Mouse (Mus musculus) limb, embryonic 14.5 days (tissue): Measurements from ENCODE around the gene Eif4g3. TPM values are rescaled to one million over a fixed set of nuclear protein-coding genes. Genes with fewer than 3 reads are reported as not detected.

ENCODE experiments used
- ATAC-seq: fragments of 200-750 bp; cut with Nextera tagmentation; 2 replicates; pipeline ENCODE4 v1.8.0; 2017; ENCODE audit warnings: low read depth, moderate number of reproducible peaks, moderate TSS enrichment; ENCODE audit not compliant: low FRiP score
- DNase-seq: peaks from one replicate; pipeline ENCODE4 v3.0.0-alpha.2; 2015; ENCODE audit warnings: low spot score
- H3K27ac ChIP-seq: fragments of 300-500 bp; sonication (generic); replicated peaks from 2 replicates; pipeline ENCODE4 v1.5.1; 2014; ENCODE audit warnings: low read depth, mild to moderate bottlenecking, low read length, moderate library complexity, mixed read lengths
- H3K27me3 ChIP-seq: fragments of 300-500 bp; sonication (generic); 2 replicates; pipeline ENCODE4 v1.6.1; 2014; ENCODE audit warnings: low read length, mixed read lengths; ENCODE audit not compliant: control insufficient read depth, insufficient read depth
- H3K36me3 ChIP-seq: fragments of 300-500 bp; sonication (generic); 2 replicates; pipeline ENCODE4 v1.6.1; 2014; ENCODE audit warnings: mild to moderate bottlenecking, low read length, moderate library complexity, mixed read lengths; ENCODE audit not compliant: control insufficient read depth, insufficient read depth
- H3K4me1 ChIP-seq: fragments of 300-500 bp; sonication (generic); 2 replicates; pipeline ENCODE4 v1.6.1; 2014; ENCODE audit warnings: antibody characterized with exemption, low read length, mixed read lengths; ENCODE audit not compliant: control insufficient read depth, insufficient read depth
- H3K4me2 ChIP-seq: fragments of 300-500 bp; sonication (generic); replicated peaks from 2 replicates; pipeline ENCODE4 v1.6.1; 2014; ENCODE audit warnings: low read depth, mild to moderate bottlenecking, low read length, moderate library complexity; ENCODE audit not compliant: severe bottlenecking
- H3K4me3 ChIP-seq: fragments of 300-500 bp; sonication (generic); replicated peaks from 2 replicates; pipeline ENCODE4 v1.5.1; 2014; ENCODE audit warnings: low read length
- H3K9ac ChIP-seq: fragments of 300-500 bp; sonication (generic); 2 replicates; pipeline ENCODE4 v1.6.1; 2014; ENCODE audit warnings: mild to moderate bottlenecking, low read depth, low read length, moderate library complexity; ENCODE audit not compliant: severe bottlenecking
- H3K9me3 ChIP-seq: fragments of 300-500 bp; sonication (generic); 2 replicates; pipeline ENCODE4 v1.6.1; 2016; ENCODE audit warnings: low read length; ENCODE audit not compliant: control insufficient read depth
- POLR2A ChIP-seq: fragments of 200-500 bp; IDR thresholded peaks from 2 replicates; pipeline ENCODE4 v1.8.0; 2012; ENCODE audit warnings: inconsistent platforms, mild to moderate bottlenecking, moderate library complexity, borderline replicate concordance; ENCODE audit not compliant: insufficient read depth, insufficient read length; ENCODE audit errors: extremely low read depth
- WGBS: fragments of 180-500 bp; shearing (Covaris S2); extraction: QIAGEN DNeasy Blood & Tissue Kit; methylation state at CpG from one replicate; pipeline ENCODE4 v1.1.7; 2014; 5-methylcytosine and 5-hydroxymethylcytosine counted together
- polyA plus RNA-seq, 2 experiments: library from polyadenylated mRNA; depleted of rRNA in 1 of 2; stranded (reverse) in 1 of 2; unstranded in 1 of 2; fragments of >200 nt; fragmentation: Nextera tagmentation in 1 of 2; extraction: Ambion mirVana in 1 of 2; gene quantifications; 2 replicates each; pipeline versions ENCODE4 v1.2.1 to v1.2.3; 2012 to 2014

The Eif4g3 gene
- polyA plus RNA-seq, 2 experiments = 38.7 to 106 TPM

- peak overlapping the region; percentile 99 for H3K4me3 ChIP-seq
- peak overlapping the region; percentile 95 for H3K27ac ChIP-seq
- peak; percentile 94 for ATAC-seq
- H3K4me1 ChIP-seq = peaks cover 19% of the 10 kb centered on the region
- no peaks in the 10 kb centered on the region for H3K27me3 ChIP-seq
- WGBS = under 1% methylated on average over 38 of the region's 59 CpGs
- peak overlapping the region; percentile 56 for H3K4me2 ChIP-seq
- H3K9me3 ChIP-seq = no peaks in the 10 kb centered on the region
- peak; percentile 97 for TF ChIP-seq POLR2A
- DNase-seq = peak; percentile 97
- H3K36me3 ChIP-seq = peaks cover 15% of the 10 kb centered on the region
- H3K9ac ChIP-seq = peak overlapping the region; percentile 99
These were observed 503 bp downstream of the Eif4g3 start for GRCm38 (mm10) chr4:137993291-137993758.

DNA sequence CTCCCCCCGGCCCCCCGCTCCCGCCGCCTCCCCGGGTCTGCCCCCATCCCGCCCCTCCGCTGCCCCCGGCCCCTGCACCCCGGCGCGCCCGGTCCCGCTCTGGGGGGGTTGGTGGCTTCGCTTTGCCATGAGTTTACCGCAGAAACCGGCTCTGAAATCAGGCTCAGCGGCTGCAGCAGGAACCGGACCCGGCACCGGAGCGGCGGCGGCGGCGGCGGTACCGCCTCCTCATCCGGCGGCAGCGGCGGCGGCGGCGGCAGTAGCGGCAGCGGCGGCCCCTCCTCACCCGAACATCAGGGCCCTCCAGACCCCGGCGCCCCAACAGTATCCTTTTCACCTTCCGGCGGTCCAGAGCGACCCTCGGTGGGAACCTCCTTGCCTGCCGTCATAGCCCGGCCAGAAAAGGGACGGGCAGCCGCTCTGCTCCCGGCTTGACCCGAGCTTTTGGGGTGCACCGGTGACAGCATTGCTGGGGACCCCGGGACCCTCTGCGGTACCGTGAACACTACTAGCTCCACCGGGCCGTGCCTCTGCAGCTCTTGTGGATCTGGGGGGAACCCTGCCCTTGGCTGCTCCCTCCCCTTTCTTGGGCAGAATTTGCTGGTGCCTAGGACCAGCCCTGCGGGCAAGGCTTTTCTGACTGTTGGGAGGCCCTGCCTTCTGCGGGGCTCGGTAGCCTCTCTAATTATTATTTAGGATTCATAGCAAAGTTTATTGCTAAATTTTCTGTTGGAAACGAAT, 1.2 kb downstream of the Eif4g3 start:
- Histone ChIP-seq H3K4me3 (peak overlapping the region; percentile 99), H3K36me3 (peaks cover 22% of the 10 kb centered on the region), H3K4me2 (peak overlapping the region; percentile 56), H3K4me1 (peaks cover 19% of the 10 kb centered on the region), H3K9ac (peak overlapping the region; percentile 99), H3K9me3 (no peaks in the 10 kb centered on the region), H3K27ac (peak overlapping the region; percentile 95), H3K27me3 (no peaks in the 10 kb centered on the region)
- WGBS = under 1% methylated on average over 30 of the region's 60 CpGs
- TF ChIP-seq POLR2A = no peak
- ATAC-seq (0 out of 2 replicates have a peak, but pooled peaks have one; percentile 11), DNase-seq (no peak)

DNA sequence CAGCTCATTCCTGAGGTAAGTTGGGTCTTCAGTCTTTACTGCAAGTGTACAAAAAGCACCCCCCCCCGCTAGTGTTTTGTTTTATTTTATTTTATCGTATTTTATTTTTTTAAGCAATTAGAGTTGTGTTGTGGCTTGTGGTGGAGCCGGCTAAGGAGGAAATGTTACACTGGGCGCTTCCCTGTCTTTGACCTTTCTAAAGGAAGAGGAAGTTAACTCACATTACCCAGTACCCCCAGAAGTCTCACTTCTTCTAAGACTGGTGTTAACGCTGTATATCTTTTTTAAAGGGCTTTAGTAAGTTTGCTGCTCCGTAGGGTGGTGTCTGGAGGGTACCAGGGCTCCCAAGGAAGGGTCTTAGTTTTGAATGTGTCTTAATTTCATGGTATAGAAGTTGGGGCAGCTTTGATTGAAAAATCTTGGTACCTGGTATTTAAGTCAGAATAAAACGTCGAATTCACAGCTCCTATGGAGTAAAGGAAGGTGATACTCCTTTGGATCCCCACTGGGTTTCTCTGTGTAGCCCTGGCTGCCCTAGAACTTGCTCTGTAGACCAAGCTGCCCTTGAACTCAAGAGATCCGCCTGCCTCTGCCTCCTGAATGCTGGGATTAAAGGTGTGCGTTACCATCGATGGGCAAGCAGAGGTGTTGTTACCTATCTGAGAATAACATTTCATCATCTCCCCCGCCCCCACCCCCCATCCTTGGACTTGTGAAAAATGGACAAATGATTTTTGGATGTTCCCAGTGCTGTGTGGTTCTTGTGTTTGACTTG, 1.9 kb downstream of the Eif4g3 start:
- Histone ChIP-seq H3K9ac (peak overlapping the region; percentile 99), H3K4me3 (peak overlapping the region; percentile 99), H3K4me1 (peaks cover 19% of the 10 kb centered on the region), H3K27ac (peak overlapping the region; percentile 95; the same call in 1 of the 2 replicates), H3K27me3 (no peaks in the 10 kb centered on the region), H3K4me2 (peak overlapping the region; percentile 56), H3K36me3 (peaks cover 29% of the 10 kb centered on the region), H3K9me3 (no peaks in the 10 kb centered on the region)
- 41% methylated on average over 12 of the region's 12 CpGs for WGBS
- no peak for DNase-seq
- no peak for ATAC-seq
- no peak for TF ChIP-seq POLR2A

GRCm38 (mm10) chr4:137995399-137995798, 2.6 kb downstream of the Eif4g3 start:
- Histone ChIP-seq H3K27ac (no peak overlapping the region), H3K36me3 (peaks cover 30% of the 10 kb centered on the region), H3K4me3 (peak overlapping the region; percentile 99), H3K27me3 (no peaks in the 10 kb centered on the region), H3K9ac (0 out of 2 replicates have a peak overlapping the region, but pooled peaks have one; percentile 37), H3K4me2 (peak overlapping the region; percentile 56), H3K4me1 (peaks cover 20% of the 10 kb centered on the region), H3K9me3 (no peaks in the 10 kb centered on the region)
- ATAC-seq (no peak), DNase-seq (no peak)
- 76% methylated on average over 12 of the region's 12 CpGs for WGBS
- no peak for TF ChIP-seq POLR2A

- ATAC-seq = no peak
- Histone ChIP-seq H3K36me3 (peaks cover 53% of the 10 kb centered on the region), H3K4me3 (no peak overlapping the region), H3K9me3 (no peaks in the 10 kb centered on the region), H3K9ac (no peak overlapping the region), H3K4me2 (no peak overlapping the region), H3K27me3 (no peaks in the 10 kb centered on the region), H3K4me1 (peaks cover 25% of the 10 kb centered on the region), H3K27ac (no peak overlapping the region)
- 85% methylated on average over 4 of the region's 4 CpGs for WGBS
- no peak for DNase-seq
- TF ChIP-seq POLR2A = no peak
These were observed 5.4 kb downstream of the Eif4g3 start for GRCm38 (mm10) chr4:137998232-137998631.
